Mouse (Mus musculus) neutrophil, adult 65 days (primary cell): ENCODE data around the gene Rab34. TPM values are rescaled to one million over a fixed set of nuclear protein-coding genes. Genes with fewer than 3 reads are reported as not detected.

Experiments
- total RNA-seq: library from RNA; stranded (reverse); gene quantifications from 2 replicates; pipeline ENCODE4 v1.2.4, GENCODE M21; 2023

Gene Rab34
- 0.93 and 9.1 TPM in 2 replicates for total RNA-seq

DNA sequence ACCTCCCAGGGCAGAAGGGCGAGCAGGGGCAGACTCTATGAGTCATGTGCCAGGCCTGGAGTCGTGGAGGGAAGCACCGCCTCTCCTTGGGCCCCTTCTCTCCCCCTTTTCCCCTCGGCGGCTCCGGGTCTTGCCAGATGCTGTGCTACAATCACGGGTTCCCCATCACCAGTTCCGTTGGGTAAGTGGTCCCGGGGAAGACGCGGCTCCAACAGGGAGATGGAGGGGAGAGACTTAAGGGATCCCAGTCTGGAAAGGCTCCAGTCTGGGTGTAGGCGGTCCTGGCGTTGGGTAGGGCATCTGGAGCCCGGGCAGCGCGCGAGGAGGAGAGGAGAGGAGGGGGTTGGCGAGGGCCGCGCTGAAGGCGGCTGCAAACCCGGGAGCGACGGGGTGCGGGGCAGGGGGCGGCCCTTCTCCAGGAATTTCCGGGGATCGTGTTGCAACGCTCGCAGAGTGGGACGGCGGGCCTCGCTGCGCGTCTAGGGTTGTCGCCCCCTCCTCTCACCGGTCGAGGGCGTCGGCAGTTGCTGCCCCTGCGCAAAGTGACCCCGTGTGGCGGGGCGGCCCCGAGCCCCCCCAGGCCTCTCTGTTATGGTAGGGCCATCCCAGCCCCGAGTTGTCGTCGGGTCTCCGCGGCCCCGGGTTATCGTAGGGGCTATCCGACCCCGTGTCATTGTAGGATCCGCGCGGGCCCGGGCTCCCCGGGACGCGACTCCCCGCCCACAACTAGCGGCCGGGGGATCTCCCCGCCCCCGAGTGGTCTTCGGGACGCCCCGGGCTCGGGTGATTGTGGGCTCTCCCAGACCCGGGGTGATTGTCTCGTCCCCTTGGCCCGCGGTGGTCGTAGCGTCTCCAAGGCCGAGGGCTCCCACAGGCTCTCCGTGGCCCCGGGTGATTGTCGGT lies at the start of gene Rab34:
Rab34 (plus strand) TSS at position 100 of the 903 bp plus-strand sequence.

DNA sequence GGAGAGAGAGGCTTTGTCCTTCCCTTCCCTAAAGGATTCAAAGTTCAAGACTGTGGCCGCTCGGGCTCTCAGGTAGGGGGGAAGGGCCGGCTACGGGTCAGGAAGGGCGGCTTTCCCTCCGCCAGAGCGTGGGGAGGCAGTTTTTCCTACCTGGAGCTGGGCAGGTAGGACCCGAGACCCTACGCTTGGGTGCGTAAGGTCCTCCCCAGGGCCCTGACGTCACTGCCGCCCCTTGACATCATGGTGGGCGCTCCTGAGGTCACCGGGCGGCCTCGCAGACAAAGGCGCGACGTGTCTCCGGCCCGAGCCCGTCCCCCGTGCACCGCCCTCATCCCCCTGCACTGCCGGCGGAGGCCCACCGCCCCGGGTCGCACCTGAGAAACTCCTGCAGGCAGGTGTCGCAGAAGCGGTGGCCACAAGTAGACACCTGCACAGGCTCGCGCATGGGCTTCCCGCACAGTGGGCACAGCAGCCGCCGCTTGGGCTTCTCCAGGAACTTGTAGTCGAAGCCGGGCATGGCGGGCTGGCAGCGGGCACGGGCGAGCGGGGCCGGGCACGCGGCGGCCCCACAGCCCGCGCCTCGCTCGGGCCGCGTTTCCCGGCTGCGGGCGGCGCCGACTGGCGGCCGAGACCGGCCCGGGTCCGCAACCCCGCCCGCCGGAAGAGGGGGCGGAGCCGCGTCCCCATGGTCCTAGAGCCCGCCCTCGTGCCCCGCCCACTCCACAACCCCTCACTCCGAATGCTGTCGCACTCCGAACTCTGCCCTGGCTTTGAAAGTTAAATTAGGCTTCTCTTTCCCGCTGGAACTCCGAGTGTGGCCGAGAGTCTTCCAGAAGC lies 23.1 kb upstream of the Rab34 start, which contains the start of gene Traf4:
Traf4 (minus strand) TSS at position 666 of the 837 bp plus-strand sequence.

GRCm38 (mm10) chr11:78176402-78176862 lies 11.8 kb upstream of the Rab34 start, which contains the start of the genes Nek8 and Tlcd1:
Nek8 (minus strand) TSS chr11:78176675.
Tlcd1 (plus strand) TSS chr11:78176711.

DNA sequence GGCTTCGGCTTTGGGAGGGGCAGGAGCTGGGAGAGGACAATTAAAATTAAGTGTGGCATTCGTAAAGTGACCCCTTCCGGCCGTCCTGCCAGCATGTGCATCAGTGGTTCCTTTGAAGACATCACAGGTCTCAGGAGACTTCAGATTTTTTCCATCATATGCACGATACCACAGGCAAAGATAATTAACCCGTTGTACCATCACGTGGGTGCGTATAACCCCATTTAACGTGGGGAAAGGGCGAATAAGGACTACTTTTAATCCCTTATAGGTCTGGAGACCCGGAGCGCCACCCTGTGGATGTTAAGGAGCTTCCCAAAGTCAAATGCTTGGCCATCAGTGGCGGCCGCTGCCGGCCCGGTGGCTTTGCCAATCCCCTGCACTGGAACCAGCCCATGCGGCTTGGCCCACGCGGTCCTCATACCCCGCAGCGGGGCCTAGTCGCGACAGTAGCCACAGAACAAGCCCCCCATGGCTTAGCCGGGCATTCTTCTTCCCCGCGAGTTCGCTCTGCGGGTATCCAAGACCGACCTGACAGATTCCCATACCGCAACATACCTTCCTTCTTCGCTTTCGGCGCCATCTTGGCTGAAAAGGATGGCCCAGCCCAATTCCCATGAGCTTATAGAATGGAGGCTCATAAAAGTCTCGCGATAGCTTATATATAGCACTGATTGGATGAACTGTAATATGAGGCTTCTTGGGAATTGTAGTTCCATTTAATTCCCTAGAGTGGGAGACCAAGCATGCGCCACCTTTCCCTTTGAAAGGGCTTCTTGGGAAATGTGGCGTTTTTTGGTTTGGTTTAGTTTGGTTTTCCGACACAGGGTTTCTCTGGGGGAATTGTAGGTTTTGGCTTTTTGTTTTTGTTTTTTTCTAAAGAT lies 5.0 kb upstream of the Rab34 start, which contains the start of gene Rpl23a:
Rpl23a (minus strand) TSS at position 624 of the 884 bp plus-strand sequence.

GRCm38 (mm10) chr11:78193113-78193512 lies 4.9 kb downstream of the Rab34 start, which contains the start of gene Proca1:
Proca1 (plus strand) TSS chr11:78193392.

Other genes starting within 250 kb of the Rab34 start
- gene Phf12, start 205.7 kb upstream of the Rab34 start, total RNA-seq = 85.8 and 87.4 TPM in 2 replicates
- gene Dhrs13, start 156.2 kb upstream of the Rab34 start, total RNA-seq = 2.1 and 3.3 TPM in 2 replicates
- 144 and 162 TPM in 2 replicates for gene Flot2, start 150.5 kb upstream of the Rab34 start, total RNA-seq
- gene Eral1, start 108.0 kb upstream of the Rab34 start, total RNA-seq = 15.6 and 17.2 TPM in 2 replicates
- 48.2 and 54.2 TPM in 2 replicates for gene Fam222b, start 93.8 kb upstream of the Rab34 start, total RNA-seq
- gene Traf4, start 22.8 kb upstream of the Rab34 start, total RNA-seq = 2.9 and 3.7 TPM in 2 replicates
- 3.6 and 3.9 TPM in 2 replicates for gene Nek8, start 11.8 kb upstream of the Rab34 start, total RNA-seq
- 6.2 and 12.3 TPM in 2 replicates for gene Tlcd1, start 11.7 kb upstream of the Rab34 start, total RNA-seq
- gene Rpl23a, start 4.8 kb upstream of the Rab34 start, total RNA-seq = 588 and 767 TPM in 2 replicates
- gene Proca1, start 5.0 kb downstream of the Rab34 start, total RNA-seq = 0.66 and 2.1 TPM in 2 replicates
- gene Sdf2, start 57.3 kb downstream of the Rab34 start, total RNA-seq = 41.3 and 43.1 TPM in 2 replicates
- 55.6 and 76.7 TPM in 2 replicates for gene Supt6, start 57.6 kb downstream of the Rab34 start, total RNA-seq
- gene 2610507B11Rik, start 73.3 kb downstream of the Rab34 start, total RNA-seq = 45.5 and 59.1 TPM in 2 replicates
- not detected in 2 replicates for gene BC030499, start 102.4 kb downstream of the Rab34 start, total RNA-seq
- gene Spag5, start 113.1 kb downstream of the Rab34 start, total RNA-seq = 61.2 and 103 TPM in 2 replicates
- gene Aldoc, start 134.5 kb downstream of the Rab34 start, total RNA-seq = 2.1 and 2.5 TPM in 2 replicates
- 34.3 and 40.8 TPM in 2 replicates for gene Pigs, start 140.0 kb downstream of the Rab34 start, total RNA-seq
- gene Unc119, start 155.1 kb downstream of the Rab34 start, total RNA-seq = 115 and 123 TPM in 2 replicates
- not detected in 2 replicates for gene Foxn1, start 198.1 kb downstream of the Rab34 start, total RNA-seq
- not detected in 2 replicates for gene Slc13a2, start 233.8 kb downstream of the Rab34 start, total RNA-seq